Mouse (Mus musculus): ENCODE data around the gene Gm9857.

DNA sequence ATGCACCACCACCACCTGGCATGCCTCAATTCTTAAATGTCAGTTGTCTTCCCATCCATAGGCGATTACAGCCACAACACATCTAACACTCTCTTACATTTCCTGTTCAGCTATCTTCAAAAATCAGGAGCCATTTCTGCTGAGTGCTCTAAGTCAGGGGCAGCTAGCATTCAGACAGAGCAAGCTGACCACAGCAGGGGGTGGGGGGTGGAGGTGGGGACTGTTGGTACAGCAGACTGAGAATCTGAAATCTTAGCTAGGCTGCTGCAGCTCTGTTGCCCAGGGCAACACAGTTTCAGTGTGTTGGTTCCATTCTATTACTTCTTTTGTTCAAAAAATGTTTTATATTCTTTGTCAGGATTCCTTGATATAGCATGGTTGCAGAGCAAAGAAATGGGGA lies 46.3 kb upstream of the Gm9857 start:
- TF ChIP-seq POLR2A (IDR thresholded peaks at IDR 0.05; ENCODE audit: borderline replicate concordance, insufficient read depth, low read length) (no peak), CTCF (IDR thresholded peaks at IDR 0.05; ENCODE audit: borderline replicate concordance, insufficient read depth, low read depth, low read length) (no peak)

All from cerebellum, adult 2 months (tissue).